Mouse (Mus musculus) Patski (cell line): ENCODE measurements at regions not wholly inside any gene's neighbourhood (a gene's known extent, or its start where the extent isn't known, plus 50 kb on each side); places are given as distances from the start of the nearest gene placed in this dataset.

Source experiments
- ATAC-seq: fragments of 100-300 bp; one replicate; pipeline ENCODE4 v1.8.0; 2021
- CTCF ChIA-PET: fragments of 350-600 bp; sonication (Branson Sonifier 250); formaldehyde crosslinking; loops from one replicate; lab custom pipeline; 2022; ENCODE audit warnings: inconsistent platforms; lab: Charles Lee
- POLR2A ChIA-PET: fragments of 350-600 bp; sonication (Branson Sonifier 250); formaldehyde crosslinking; loops from one replicate; lab custom pipeline; 2022; ENCODE audit warnings: antibody characterized with exemption, inconsistent platforms; lab: Charles Lee
- DNase-seq: peaks from one replicate; pipeline ENCODE4 v3.0.0-alpha.2; 2011; ENCODE audit warnings: low read depth, low spot score
- H3K27me3 ChIP-seq: fragments of 371-371 bp; one replicate; pipeline ENCODE4 v1.5.1; 2021
- CTCF ChIP-seq: fragments of 100-300 bp; IDR thresholded peaks from one replicate; pipeline ENCODE4 v1.5.1; 2021
- in situ Hi-C: fragments of 300-500 bp; cut with MboI; formaldehyde crosslinking; loops from 3 replicates; pipeline ENCODE4 v1.11.1; 2018; ENCODE audit warnings: low pct_unique_long_range_greater_than_20kb, mixed read lengths

DNA sequence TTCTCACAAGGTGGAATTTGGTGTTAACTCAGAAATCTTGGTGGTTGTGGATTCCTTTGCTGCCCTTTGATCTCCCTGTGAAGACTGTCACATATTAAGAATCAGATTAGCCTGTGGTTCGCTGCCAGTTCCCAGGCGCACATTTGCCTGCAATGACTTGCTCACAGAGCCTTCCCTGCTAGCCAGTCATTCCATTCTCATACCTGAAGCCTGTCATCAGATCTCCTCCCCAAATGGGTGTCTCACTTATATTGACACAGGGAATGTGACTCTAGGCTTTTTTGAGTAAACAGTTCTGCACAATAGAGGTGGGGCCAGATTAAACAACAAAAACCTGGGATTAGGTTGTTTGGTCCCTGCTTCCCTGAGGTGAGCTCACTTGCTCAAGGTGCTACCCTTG, 621.4 kb downstream of the Slc4a3 start:
- DNase-seq (no peak), ATAC-seq (no peak)
- no peak for TF ChIP-seq CTCF
- peaks cover 6% of the 10 kb centered on the region for H3K27me3 ChIP-seq
- in situ Hi-C loops: no loop called here
- POLR2A ChIA-PET: no interaction called here
- CTCF ChIA-PET: no interaction called here

DNA sequence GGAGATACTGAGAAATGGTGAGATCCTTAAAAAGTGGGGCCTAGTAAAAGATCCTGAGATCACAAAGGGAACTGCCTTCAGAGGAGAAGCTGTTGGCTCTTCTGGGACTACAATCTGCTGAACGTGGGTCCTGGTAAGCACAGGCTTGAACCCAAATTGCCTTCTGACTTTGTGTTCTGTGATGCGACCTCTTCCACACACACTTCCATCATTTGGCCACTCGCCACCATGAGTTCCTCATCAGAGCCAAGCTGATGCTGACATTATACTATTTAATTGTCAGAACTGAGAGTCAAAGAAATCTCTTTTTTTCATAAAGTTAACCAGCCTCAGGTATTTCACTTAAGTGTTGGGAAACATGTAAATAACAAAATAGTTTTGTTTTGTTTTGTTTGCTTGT, 635.1 kb downstream of the Slc4a3 start:
- ChIA-PET POLR2A (interaction anchor here (0.6 kb wide), 1 partner anchor 12 kb away, joined by 3 read pairs; no protein-coding TSS in a partner anchor), CTCF (no interaction called here)
- H3K27me3 ChIP-seq: peaks cover 10% of the 10 kb centered on the region
- no peak for DNase-seq
- in situ Hi-C loops: no loop called here
- TF ChIP-seq CTCF: no peak
- ATAC-seq: no peak

GRCm38 (mm10) chr1:76194844-76195243, 648.8 kb downstream of the Slc4a3 start:
- no peak for ATAC-seq
- H3K27me3 ChIP-seq: no peaks in the 10 kb centered on the region
- in situ Hi-C loops: no loop called here
- ChIA-PET POLR2A (no interaction called here), CTCF (interaction anchor here (1.1 kb wide), 1 partner anchor 10 kb away, joined by 3 read pairs; no protein-coding TSS in a partner anchor)
- DNase-seq: no peak
- TF ChIP-seq CTCF: no peak

GRCm38 (mm10) chr1:76197651-76198050, 651.6 kb downstream of the Slc4a3 start:
- ChIA-PET POLR2A (no interaction called here), CTCF (no interaction called here)
- in situ Hi-C loops: no loop called here

DNA sequence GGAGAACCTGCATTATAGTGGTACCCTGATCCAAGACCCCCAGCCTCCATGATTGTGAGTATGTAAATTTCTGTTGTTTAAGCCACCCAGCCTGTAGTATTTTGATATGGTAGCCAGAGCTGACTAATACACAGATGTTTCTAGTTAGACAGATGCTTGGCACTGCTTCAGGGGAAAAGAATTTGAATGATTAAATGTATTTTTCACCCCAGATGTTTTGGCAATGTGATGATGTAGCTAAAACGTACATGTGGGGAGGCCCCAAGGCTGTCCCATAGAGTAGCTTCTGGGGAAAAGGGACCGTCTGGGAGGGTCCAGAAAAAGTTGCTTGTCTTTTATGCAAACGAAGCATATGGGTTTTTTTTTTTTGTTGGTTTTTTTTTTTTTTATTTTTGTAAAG, 654.8 kb downstream of the Slc4a3 start:
- ATAC-seq (no peak), DNase-seq (no peak)
- TF ChIP-seq CTCF: no peak
- CTCF ChIA-PET: no interaction called here
- H3K27me3 ChIP-seq: peaks cover 16% of the 10 kb centered on the region
- POLR2A ChIA-PET: no interaction called here
- in situ Hi-C loops: no loop called here

More at GRCm38 (mm10) chr1:76197651-76198050, 651.6 kb downstream of the Slc4a3 start:
- DNase-seq (no peak), ATAC-seq (no peak)
- H3K27me3 ChIP-seq: no peaks in the 10 kb centered on the region
- no peak for TF ChIP-seq CTCF

DNA sequence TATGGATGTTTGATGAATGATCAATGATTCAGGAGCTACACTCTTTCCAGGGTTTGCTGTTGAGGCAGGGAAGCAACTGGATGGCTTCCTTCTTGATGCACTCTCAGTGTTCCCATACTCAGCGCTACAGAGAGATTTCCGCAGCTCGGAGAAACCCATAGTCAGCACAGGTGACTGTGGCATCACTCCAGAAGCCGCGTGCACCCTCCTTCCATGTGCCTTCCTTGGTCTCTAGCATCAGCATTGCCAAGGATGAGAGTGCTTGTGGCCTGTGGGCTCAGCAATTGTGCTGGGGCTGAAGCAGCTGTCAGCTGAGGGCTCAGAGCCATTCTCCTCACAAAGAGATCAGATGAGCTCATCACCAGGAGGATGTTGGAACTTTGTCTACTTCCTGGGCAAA, 666.4 kb downstream of the Slc4a3 start:
- DNase-seq (no peak), ATAC-seq (no peak)
- TF ChIP-seq CTCF: no peak
- ChIA-PET POLR2A (no interaction called here), CTCF (no interaction called here)
- peaks cover 7% of the 10 kb centered on the region for H3K27me3 ChIP-seq
- in situ Hi-C loops: no loop called here

- ChIA-PET POLR2A (no interaction called here), CTCF (no interaction called here)
- in situ Hi-C loops: no loop called here
- DNase-seq: no peak
- no peak for ATAC-seq
- peaks cover 8% of the 10 kb centered on the region for H3K27me3 ChIP-seq
- TF ChIP-seq CTCF: no peak
Observed at GRCm38 (mm10) chr1:76244721-76245120, 698.7 kb downstream of the Slc4a3 start.

DNA sequence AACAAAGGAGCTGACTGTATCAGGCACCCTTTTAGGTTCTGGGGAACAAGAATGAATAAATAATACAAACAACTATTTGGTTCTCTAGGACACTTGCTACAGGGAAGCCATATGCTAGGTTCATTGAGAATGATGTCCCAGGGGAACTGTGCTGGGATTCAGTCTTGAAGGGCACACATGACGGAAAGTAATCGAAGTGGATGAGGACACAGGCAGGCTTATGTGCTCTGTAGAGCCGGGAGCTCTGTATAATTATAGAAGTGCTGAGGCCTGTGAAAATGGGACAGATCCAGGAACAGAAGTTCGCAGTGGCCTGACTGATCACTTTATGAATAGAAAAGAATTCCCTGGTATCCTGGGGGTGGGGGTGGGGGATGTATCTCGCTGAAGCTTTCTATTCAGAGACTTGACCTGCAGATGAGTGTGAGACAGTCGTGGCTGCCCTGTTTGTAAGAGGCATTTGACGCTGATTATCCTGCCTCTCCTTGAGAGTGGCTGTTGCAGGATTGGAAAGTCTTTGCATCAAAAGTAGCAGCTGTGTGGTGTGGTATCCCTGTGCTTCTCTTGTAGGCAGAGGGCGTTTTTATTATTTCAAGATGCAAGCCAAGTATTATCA, 700.2 kb downstream of the Slc4a3 start:
- peaks cover 8% of the 10 kb centered on the region for H3K27me3 ChIP-seq
- ATAC-seq (no peak), DNase-seq (no peak)
- ChIA-PET POLR2A (no interaction called here), CTCF (no interaction called here)
- TF ChIP-seq CTCF: no peak
- in situ Hi-C loops: no loop called here

DNA sequence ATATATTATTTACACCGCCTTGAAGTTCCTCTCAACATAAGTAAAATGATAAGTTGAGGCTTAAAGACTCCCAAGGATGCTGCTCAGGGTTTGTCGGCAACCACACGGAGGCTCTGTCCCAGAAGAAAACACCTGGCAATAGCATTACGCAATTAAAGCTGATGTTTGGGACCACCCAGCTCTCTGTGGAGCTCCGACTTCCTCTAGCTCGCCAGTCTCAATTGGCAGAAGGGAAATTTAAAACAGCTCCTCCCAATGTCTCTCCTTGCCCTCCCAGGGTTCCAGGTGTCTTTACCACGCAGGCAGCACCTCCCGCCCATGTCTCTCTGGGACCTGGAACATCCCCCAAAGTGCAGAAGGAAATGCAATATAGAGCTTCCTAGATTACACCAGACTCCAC, 701.1 kb downstream of the Slc4a3 start:
- ChIA-PET CTCF (no interaction called here), POLR2A (no interaction called here)
- DNase-seq: no peak
- no peak for TF ChIP-seq CTCF
- ATAC-seq: no peak
- in situ Hi-C loops: no loop called here
- peaks cover 8% of the 10 kb centered on the region for H3K27me3 ChIP-seq

DNA sequence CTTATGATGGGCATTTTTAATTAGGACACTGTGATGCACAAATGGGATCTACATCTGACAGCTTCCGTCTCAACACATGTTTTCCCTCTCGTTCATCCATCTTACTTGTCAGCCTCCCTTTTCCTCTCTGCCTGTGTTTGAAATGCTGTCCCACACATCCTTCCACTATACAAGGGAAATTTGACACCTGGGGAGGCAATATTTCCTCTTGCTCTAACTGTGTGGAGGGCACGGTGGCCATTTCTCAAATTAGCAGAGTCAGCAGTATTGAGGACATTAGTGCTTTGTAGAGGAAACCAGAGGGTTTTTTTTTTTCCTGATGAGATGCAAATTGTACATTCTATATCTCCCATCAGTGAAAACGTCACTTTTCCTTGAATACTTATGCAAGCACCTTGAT, 712.2 kb downstream of the Slc4a3 start:
- ATAC-seq (no peak), DNase-seq (no peak)
- no peak for TF ChIP-seq CTCF
- in situ Hi-C loops: no loop called here
- CTCF ChIA-PET: no interaction called here
- POLR2A ChIA-PET: no interaction called here
- H3K27me3 ChIP-seq: peaks cover 13% of the 10 kb centered on the region

- H3K27me3 ChIP-seq: peaks cover 13% of the 10 kb centered on the region
- CTCF ChIA-PET: no interaction called here
- no peak for ATAC-seq
- TF ChIP-seq CTCF: no peak
- in situ Hi-C loops: no loop called here
- DNase-seq: no peak
- POLR2A ChIA-PET: interaction anchor here (0.7 kb wide), 1 partner anchor 438 kb away, joined by 3 read pairs; no protein-coding TSS in a partner anchor
Observed at GRCm38 (mm10) chr1:76276148-76276547, 730.1 kb downstream of the Slc4a3 start.

- no peak for TF ChIP-seq CTCF
- ATAC-seq (no peak), DNase-seq (no peak)
- CTCF ChIA-PET: no interaction called here
- in situ Hi-C loops: no loop called here
- H3K27me3 ChIP-seq: peaks cover 13% of the 10 kb centered on the region
- POLR2A ChIA-PET: interaction anchor here (0.7 kb wide), 1 partner anchor 438 kb away, joined by 3 read pairs; no protein-coding TSS in a partner anchor
Observed at GRCm38 (mm10) chr1:76276624-76277023, 730.6 kb downstream of the Slc4a3 start.
